Mouse (Mus musculus): ENCODE measurements around the gene Hist1h2af. TPM values are rescaled to one million over a fixed set of nuclear protein-coding genes. Genes with fewer than 3 reads are reported as not detected.
"Not testable (repeated sequence)": the region's sequence is repeated elsewhere in the genome, so short reads cannot be mapped to it uniquely, and the experiment has no call there.

Hist1h2af gene
- polyA plus RNA-seq, 1 experiment, result 151 TPM

DNA sequence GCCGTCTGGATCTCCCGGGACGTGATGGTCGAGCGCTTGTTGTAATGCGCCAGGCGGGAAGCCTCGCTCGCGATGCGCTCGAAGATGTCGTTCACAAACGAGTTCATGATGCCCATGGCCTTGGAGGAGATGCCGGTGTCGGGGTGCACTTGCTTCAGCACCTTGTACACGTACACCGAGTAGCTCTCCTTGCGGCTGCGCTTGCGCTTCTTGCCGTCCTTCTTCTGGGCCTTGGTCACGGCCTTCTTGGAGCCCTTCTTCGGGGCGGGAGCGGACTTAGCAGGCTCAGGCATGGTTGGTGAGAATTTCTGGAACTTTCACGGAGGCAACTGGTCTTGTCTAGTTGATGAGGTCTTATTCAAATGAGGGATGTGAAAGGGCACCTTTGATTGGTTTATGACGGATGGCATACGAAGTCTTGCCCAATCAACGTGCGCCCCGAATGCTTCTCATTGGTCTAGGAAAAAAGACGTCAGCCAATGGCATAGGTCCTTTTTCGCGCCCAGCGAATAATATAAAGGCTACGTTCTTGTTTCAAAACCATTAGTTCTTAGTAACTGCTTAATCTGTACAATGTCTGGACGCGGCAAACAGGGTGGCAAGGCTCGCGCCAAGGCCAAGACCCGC lies 40.3 kb downstream of the Hist1h2af start, which contains the start of the genes Hist1h2bf and Hist1h2ad:
Gene Hist1h2bf, minus strand, starts transcription at position 299 of the 627 bp plus-strand sequence.
Gene Hist1h2ad, plus strand, starts transcription at position 484 of the 627 bp plus-strand sequence.
- under 1% methylated on average over 42 of the region's 42 CpGs for WGBS
- H3K4me3 ChIP-seq (replicated peaks; ENCODE audit: control insufficient read depth, low read depth, low read length), result peak within 1 kb of the TSS; percentile 45
- peak within 1 kb of the TSS; percentile 96 for H3K27ac ChIP-seq (ENCODE audit: control insufficient read depth, insufficient read depth, low read depth, low read length, poor library complexity)
- not testable (repeated sequence) for H3K4me1 ChIP-seq (ENCODE audit: control insufficient read depth, insufficient read depth, low read length)
- peak; percentile 93; the same call in 1 of the 2 replicates for TF ChIP-seq POLR2A (IDR thresholded peaks at IDR 0.05; ENCODE audit: borderline replicate concordance, control insufficient read depth, low read depth, low read length)

DNA sequence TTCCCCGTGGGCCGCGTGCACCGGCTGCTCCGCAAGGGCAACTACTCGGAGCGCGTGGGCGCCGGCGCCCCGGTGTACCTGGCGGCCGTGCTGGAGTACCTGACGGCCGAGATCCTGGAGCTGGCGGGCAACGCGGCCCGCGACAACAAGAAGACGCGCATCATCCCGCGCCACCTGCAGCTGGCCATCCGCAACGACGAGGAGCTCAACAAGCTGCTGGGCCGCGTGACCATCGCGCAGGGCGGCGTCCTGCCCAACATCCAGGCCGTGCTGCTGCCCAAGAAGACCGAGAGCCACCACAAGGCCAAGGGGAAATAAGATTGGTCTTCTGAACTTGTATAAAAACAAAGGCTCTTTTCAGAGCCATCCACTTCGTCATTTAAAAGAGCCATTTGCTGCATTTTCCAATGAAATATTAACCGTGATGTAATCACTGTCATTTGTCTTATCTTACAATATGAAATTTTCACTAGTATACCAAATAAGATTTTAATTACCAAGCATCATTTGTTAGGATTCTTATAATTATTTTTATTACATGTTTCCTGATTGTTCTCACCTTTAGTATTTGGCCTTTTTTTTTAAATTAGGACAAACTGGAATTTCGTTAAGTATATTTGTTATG lies 41.0 kb downstream of the Hist1h2af start:
- peak; percentile 86; the same call in 1 of the 2 replicates for TF ChIP-seq POLR2A (IDR thresholded peaks at IDR 0.05; ENCODE audit: borderline replicate concordance, control insufficient read depth, low read depth, low read length)
- not testable (repeated sequence) for H3K4me1 ChIP-seq (ENCODE audit: control insufficient read depth, insufficient read depth, low read length)
- WGBS, result under 1% methylated on average over 15 of the region's 39 CpGs
- peak overlapping the region; percentile 95 for H3K27ac ChIP-seq (ENCODE audit: control insufficient read depth, insufficient read depth, low read depth, low read length, poor library complexity)
- H3K4me3 ChIP-seq (replicated peaks; ENCODE audit: control insufficient read depth, low read depth, low read length), result peak overlapping the region; percentile 45

DNA sequence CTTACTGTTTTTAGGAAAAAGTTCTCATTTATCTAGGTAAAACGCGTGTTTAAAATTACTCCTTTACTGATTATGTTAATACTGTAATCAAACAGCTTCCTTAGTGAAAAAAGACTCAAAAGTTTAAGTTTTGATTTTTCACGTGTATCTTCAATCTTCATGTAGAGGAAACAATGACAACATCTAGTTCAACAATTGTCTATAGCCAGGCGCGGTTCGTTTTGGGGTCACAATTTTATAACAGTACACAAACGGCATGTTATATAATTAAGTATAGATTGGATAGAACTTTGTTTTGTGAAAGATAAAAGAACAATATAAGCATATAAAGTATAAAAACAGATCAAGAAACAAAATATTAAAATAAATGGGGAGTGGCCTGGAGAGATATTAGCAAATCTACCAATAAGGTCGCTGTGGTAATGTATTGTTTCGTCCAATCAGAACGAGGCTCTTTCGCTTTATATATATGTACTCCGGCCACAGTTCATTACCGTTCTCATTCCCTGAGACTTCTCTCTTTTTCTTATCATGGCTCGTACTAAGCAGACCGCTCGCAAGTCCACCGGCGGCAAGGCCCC lies 41.7 kb downstream of the Hist1h2af start, which contains the start of gene Hist1h3d:
Gene Hist1h3d, plus strand, starts transcription at position 493 of the 581 bp plus-strand sequence.
- Histone ChIP-seq H3K4me3 (replicated peaks; ENCODE audit: control insufficient read depth, low read depth, low read length) (peak within 1 kb of the TSS; percentile 63), H3K4me1 (ENCODE audit: control insufficient read depth, insufficient read depth, low read length) (no peaks in the 10 kb centered on the region; the same call in 1 of the 2 replicates), H3K27ac (ENCODE audit: control insufficient read depth, insufficient read depth, low read depth, low read length, poor library complexity) (peak within 1 kb of the TSS; percentile 95)
- no peak for TF ChIP-seq POLR2A (IDR thresholded peaks at IDR 0.05; ENCODE audit: borderline replicate concordance, control insufficient read depth, low read depth, low read length)
- no peak for TF ChIP-seq CTCF (IDR thresholded peaks at IDR 0.05; ENCODE audit: control insufficient read depth, insufficient read depth, low read length)
- WGBS, result under 1% methylated on average over 18 of the region's 18 CpGs

DNA sequence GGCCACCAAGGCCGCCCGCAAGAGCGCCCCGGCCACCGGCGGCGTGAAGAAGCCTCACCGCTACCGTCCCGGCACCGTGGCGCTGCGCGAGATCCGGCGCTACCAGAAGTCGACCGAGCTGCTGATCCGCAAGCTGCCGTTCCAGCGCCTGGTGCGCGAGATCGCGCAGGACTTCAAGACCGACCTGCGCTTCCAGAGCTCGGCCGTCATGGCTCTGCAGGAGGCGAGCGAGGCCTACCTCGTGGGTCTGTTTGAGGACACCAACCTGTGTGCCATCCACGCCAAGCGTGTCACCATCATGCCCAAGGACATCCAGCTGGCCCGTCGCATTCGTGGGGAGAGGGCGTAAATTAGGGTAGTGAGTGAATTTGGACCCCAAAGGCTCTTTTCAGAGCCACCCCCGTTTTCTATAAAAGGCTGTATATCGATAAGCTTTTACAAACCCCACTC lies 42.2 kb downstream of the Hist1h2af start:
- peak; percentile 93; the same call in 1 of the 2 replicates for TF ChIP-seq POLR2A (IDR thresholded peaks at IDR 0.05; ENCODE audit: borderline replicate concordance, control insufficient read depth, low read depth, low read length)
- 2% methylated on average over 16 of the region's 40 CpGs for WGBS
- Histone ChIP-seq H3K27ac (ENCODE audit: control insufficient read depth, insufficient read depth, low read depth, low read length, poor library complexity) (peak overlapping the region; percentile 93), H3K4me3 (replicated peaks; ENCODE audit: control insufficient read depth, low read depth, low read length) (peak overlapping the region; percentile 63)
- not testable (repeated sequence) for H3K4me1 ChIP-seq (ENCODE audit: control insufficient read depth, insufficient read depth, low read length)

DNA sequence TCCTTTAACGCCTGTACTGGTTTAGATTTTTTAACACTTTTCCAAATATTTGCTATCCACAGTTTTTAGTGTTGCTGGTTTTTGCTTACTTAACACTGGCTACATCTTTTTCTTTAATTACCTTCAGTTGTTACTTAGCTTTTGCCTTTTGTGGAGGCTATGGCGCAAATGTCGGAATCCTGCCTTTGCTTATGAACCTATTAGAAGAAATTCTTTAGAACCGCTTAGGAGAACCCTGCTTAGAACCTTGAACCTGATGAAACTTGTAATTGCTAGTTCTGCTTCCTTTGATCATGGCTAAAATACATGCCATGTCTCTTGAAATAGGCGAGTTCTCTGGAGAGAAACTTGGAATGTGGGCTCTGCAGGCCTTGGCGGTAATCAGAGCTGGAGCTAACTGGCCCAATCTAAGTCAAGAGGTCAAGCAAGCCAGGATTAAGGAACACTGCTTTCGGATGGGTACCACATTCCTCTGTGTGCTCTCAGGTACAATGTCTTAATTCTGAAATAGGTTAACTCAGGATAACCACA lies 42.7 kb downstream of the Hist1h2af start:
- H3K27ac ChIP-seq (ENCODE audit: control insufficient read depth, insufficient read depth, low read depth, low read length, poor library complexity), result peak overlapping the region; percentile 93
- H3K4me1 ChIP-seq (ENCODE audit: control insufficient read depth, insufficient read depth, low read length), result no peaks in the 10 kb centered on the region; the same call in 1 of the 2 replicates
- WGBS, result 41% methylated on average over 7 of the region's 7 CpGs
- TF ChIP-seq CTCF (IDR thresholded peaks at IDR 0.05; ENCODE audit: control insufficient read depth, insufficient read depth, low read length) (no peak), POLR2A (IDR thresholded peaks at IDR 0.05; ENCODE audit: borderline replicate concordance, control insufficient read depth, low read depth, low read length) (no peak)
- peak overlapping the region; percentile 54 for H3K4me3 ChIP-seq (replicated peaks; ENCODE audit: control insufficient read depth, low read depth, low read length)

DNA sequence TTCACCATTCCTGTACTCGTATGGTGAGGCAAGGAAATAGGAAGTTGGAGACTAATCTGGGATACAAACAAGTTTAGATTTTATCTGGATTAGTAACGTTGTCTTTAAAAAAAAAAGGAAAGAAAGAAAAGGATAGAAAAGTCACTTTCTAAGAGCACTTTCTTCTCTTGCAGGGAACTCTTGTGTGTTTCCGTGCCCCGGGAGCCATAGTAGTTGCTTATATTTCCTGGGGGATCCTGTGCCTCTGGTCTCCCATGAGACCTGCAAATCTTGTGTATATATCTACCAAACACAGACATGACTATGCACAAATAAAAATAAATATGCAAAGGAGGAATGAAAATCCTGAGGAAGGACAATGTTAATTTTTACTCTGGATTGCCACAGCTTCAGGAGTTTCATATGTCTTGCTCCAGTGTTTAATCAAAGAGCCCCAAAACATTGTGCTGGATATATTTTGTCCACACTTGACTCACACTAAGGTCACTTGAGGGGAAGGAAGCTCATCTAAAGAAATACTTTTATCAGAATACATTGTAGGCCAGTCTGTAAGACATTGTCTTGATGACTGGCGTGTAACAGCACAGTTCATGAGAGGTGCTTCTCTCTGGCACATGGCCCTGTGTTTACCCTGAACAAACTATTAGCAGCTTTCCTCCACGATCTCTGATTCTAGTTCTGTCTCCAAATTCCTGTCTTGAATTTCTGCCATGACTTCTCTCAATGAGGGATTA lies 43.4 kb downstream of the Hist1h2af start:
- 47% methylated on average over 6 of the region's 6 CpGs for WGBS
- Histone ChIP-seq H3K27ac (ENCODE audit: control insufficient read depth, insufficient read depth, low read depth, low read length, poor library complexity) (peak overlapping the region; percentile 81; the same call in 1 of the 2 replicates), H3K4me3 (replicated peaks; ENCODE audit: control insufficient read depth, low read depth, low read length) (no peak overlapping the region), H3K4me1 (ENCODE audit: control insufficient read depth, insufficient read depth, low read length) (no peaks in the 10 kb centered on the region; the same call in 1 of the 2 replicates)
- TF ChIP-seq CTCF (IDR thresholded peaks at IDR 0.05; ENCODE audit: control insufficient read depth, insufficient read depth, low read length) (no peak), POLR2A (IDR thresholded peaks at IDR 0.05; ENCODE audit: borderline replicate concordance, control insufficient read depth, low read depth, low read length) (no peak)

DNA sequence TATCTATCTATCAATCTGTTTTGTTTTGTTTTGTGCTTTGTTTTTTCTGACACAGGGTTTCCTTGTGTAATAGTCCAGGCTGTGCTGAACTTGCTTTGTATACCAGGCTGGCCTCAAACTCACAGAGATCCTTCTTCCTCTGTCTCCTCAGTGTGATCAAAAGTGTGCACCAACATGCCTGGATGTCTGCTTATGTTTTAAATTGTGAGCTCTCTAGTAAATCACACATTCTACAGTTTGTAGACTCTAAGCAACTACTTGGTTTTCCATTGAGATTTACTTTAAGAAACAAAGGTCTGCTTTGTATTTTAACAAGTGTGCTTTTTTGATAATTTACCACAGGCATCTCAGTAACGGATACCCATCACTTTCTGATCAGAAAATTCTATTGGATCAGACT lies 44.1 kb downstream of the Hist1h2af start:
- 83% methylated on average over 1 of the region's 1 CpGs for WGBS
- no peak overlapping the region for H3K4me3 ChIP-seq (replicated peaks; ENCODE audit: control insufficient read depth, low read depth, low read length)
- no peaks in the 10 kb centered on the region; the same call in 1 of the 2 replicates for H3K4me1 ChIP-seq (ENCODE audit: control insufficient read depth, insufficient read depth, low read length)
- no peak for TF ChIP-seq POLR2A (IDR thresholded peaks at IDR 0.05; ENCODE audit: borderline replicate concordance, control insufficient read depth, low read depth, low read length)
- no peak for TF ChIP-seq CTCF (IDR thresholded peaks at IDR 0.05; ENCODE audit: control insufficient read depth, insufficient read depth, low read length)
- no peak overlapping the region for H3K27ac ChIP-seq (ENCODE audit: control insufficient read depth, insufficient read depth, low read depth, low read length, poor library complexity)

Measured in bone marrow, adult 2 months (tissue).